Mouse (Mus musculus): Measurements from ENCODE around the gene Mmp25. TPM values are rescaled to one million over a fixed set of nuclear protein-coding genes. Genes with fewer than 3 reads are reported as not detected.

Gene Mmp25
- polyA plus RNA-seq, 1 experiment from 2014 or later: 0.14 TPM

DNA sequence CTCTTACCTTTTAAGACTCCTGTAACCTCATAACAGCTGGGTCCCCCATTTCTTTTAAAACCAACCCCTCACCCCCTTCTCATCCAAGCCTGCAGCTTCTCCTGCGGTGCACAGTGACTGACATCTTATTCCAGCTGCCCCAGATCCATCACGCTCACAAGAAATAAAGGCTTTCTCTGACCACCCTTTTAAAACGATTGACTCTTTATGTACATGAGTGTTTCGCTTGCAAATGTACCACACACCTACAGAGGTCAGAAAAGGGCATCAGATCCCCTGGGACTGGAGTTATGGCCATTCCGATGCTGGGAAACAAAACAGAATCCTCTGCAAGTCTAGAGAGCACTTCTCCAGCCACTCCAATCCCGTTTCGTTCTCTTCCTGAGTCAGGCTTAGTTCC is 17.3 kb downstream of the Mmp25 start:
- ATAC-seq (ENCODE audit: low read depth) (no peak), DNase-seq (no peak)
- Histone ChIP-seq H3K4me1 (replicated peaks) (peaks cover 3% of the 10 kb centered on the region; the same call in 1 of the 2 replicates), H3K27me3 (no peaks in the 10 kb centered on the region), H3K9ac (no peak overlapping the region), H3K4me2 (no peak overlapping the region), H3K4me3 (replicated peaks) (no peak overlapping the region), H3K9me3 (replicated peaks) (no peaks in the 10 kb centered on the region), H3K36me3 (no peaks in the 10 kb centered on the region), H3K27ac (no peak overlapping the region)
- 42% methylated on average over 7 of the region's 7 CpGs for WGBS (ENCODE audit: insufficient replicate concordance)

DNA sequence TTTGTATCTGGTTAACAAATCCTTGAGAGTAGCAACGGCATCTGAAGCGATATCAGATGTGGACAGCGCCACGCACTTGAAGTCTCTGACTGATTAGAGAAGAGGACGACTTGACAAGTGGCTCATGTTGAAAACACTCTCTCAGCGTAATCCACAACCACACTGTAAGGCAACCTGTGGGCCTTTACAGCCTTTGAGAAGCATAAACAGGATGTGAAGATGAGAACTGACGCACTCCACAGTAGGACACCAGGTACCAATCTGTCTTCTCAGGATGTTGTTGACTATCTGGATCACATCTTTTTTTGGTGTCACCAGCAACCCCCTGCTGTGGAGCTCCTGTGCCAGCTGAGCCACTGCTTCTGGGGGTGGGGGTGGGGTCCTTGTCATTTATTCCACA is 24.7 kb downstream of the Mmp25 start:
- 49% methylated on average over 7 of the region's 7 CpGs for WGBS (ENCODE audit: insufficient replicate concordance)
- ATAC-seq (ENCODE audit: low read depth) (no peak), DNase-seq (no peak)
- Histone ChIP-seq H3K9me3 (replicated peaks) (no peaks in the 10 kb centered on the region), H3K36me3 (no peaks in the 10 kb centered on the region), H3K27ac (no peak overlapping the region), H3K27me3 (0 out of 2 replicates have a peak, but pooled peaks cover 11% of the 10 kb centered on the region), H3K4me2 (no peak overlapping the region), H3K4me1 (replicated peaks) (no peaks in the 10 kb centered on the region), H3K9ac (no peak overlapping the region), H3K4me3 (replicated peaks) (no peak overlapping the region)

DNA sequence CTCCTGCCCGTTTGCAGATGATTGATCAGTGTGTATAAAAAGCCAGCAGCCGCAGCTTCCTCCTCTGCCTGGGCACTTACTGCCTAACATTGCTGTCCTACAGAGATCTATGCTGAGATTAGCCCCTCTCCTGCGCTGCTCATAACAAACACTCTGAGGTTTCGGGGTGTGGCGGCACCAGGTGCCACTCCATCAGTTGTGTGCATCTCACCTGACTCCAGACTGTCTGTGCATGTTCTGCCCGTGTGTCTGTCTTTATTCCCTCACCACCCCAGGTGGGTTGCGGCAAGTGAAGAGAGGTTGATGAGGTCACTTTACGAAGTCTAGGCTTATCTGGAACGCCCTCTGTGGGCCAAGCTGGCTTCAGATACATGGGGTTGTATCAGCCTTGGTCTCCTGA is 28.0 kb downstream of the Mmp25 start:
- H3K27ac ChIP-seq: no peak overlapping the region
- no peak overlapping the region for H3K4me2 ChIP-seq
- no peak overlapping the region for H3K4me3 ChIP-seq (replicated peaks)
- H3K27me3 ChIP-seq: 0 out of 2 replicates have a peak, but pooled peaks cover 11% of the 10 kb centered on the region
- DNase-seq: no peak
- H3K36me3 ChIP-seq: no peaks in the 10 kb centered on the region
- ATAC-seq (ENCODE audit: low read depth): no peak
- 21% methylated on average over 9 of the region's 9 CpGs for WGBS (ENCODE audit: insufficient replicate concordance)
- no peaks in the 10 kb centered on the region for H3K9me3 ChIP-seq (replicated peaks)
- H3K9ac ChIP-seq: no peak overlapping the region
- H3K4me1 ChIP-seq (replicated peaks): no peaks in the 10 kb centered on the region

DNA sequence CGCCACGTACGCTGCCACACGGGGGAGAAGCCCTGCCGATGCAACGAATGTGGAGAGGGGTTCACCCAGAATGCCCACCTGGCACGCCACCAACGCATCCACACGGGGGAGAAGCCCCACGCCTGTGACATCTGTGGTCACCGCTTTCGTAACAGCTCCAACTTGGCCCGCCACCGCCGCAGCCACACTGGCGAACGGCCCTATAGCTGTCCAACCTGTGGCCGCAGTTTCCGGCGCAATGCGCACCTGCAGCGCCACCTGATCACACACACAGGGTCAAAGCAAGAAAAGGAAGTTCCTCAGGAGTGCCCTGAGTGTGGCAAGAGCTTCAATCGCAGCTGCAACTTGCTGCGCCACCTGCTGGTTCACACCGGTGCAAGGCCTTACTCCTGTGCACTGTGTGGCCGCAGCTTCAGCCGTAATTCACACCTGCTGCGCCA is 34.7 kb downstream of the Mmp25 start:
- H3K4me2 ChIP-seq: no peak overlapping the region
- H3K9me3 ChIP-seq (replicated peaks): no peaks in the 10 kb centered on the region
- no peak overlapping the region for H3K4me3 ChIP-seq (replicated peaks)
- WGBS (ENCODE audit: insufficient replicate concordance): 72% methylated on average over 28 of the region's 28 CpGs
- no peak for DNase-seq
- H3K27me3 ChIP-seq: no peaks in the 10 kb centered on the region
- H3K36me3 ChIP-seq: no peaks in the 10 kb centered on the region
- H3K27ac ChIP-seq: no peak overlapping the region
- no peak overlapping the region for H3K9ac ChIP-seq
- no peak; the same call in 1 of the 2 replicates for ATAC-seq (ENCODE audit: low read depth)
- no peaks in the 10 kb centered on the region for H3K4me1 ChIP-seq (replicated peaks)

DNA sequence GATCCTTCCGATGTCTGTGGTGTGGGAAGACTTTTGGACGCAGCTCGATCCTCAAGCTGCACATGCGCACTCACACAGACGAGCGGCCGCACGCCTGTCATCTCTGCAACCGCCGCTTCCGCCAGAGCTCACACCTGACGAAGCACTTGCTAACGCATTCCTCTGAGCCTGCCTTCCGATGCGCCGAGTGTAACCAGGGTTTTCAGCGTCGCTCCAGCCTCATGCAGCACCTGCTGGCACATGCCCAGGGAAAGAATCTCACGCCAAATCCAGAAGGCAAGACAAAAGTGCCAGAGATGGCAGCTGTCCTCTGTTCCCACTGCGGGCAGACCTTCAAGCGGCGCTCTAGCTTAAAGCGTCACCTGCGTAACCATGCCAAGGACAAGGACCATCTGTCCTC is 35.5 kb downstream of the Mmp25 start:
- Histone ChIP-seq H3K27me3 (no peaks in the 10 kb centered on the region), H3K4me1 (replicated peaks) (no peaks in the 10 kb centered on the region), H3K9ac (no peak overlapping the region), H3K4me2 (no peak overlapping the region), H3K4me3 (replicated peaks) (no peak overlapping the region), H3K36me3 (no peaks in the 10 kb centered on the region), H3K27ac (no peak overlapping the region), H3K9me3 (replicated peaks) (no peaks in the 10 kb centered on the region)
- ATAC-seq (ENCODE audit: low read depth) (no peak), DNase-seq (no peak)
- WGBS (ENCODE audit: insufficient replicate concordance): 84% methylated on average over 24 of the region's 24 CpGs

DNA sequence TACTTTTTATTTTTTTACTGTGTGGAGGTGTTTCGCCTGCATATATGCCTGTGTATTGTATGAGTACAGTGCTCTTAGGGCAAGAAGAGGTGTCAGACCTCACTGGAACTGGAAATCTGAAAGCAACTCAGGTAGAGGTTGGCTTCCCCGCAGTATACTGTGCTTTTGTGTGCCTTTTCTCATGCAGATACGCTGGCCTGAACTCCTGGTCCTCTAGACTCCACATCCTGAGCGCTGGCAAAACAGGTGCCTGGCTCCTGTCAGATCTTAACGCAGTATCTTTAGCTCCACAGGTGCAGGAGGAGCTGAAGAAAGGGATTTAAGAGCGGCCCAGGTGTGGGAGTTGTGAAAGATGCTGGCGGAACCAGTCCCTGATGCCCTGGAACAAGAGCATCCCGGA is 39.9 kb downstream of the Mmp25 start:
- DNase-seq (no peak), ATAC-seq (ENCODE audit: low read depth) (no peak)
- H3K9me3 ChIP-seq (replicated peaks): no peaks in the 10 kb centered on the region
- 65% methylated on average over 8 of the region's 8 CpGs for WGBS (ENCODE audit: insufficient replicate concordance)
- H3K4me2 ChIP-seq: no peak overlapping the region
- no peak overlapping the region for H3K4me3 ChIP-seq (replicated peaks)
- H3K4me1 ChIP-seq (replicated peaks): peaks cover 2% of the 10 kb centered on the region
- H3K27me3 ChIP-seq: no peaks in the 10 kb centered on the region
- H3K36me3 ChIP-seq: no peaks in the 10 kb centered on the region
- no peak overlapping the region for H3K27ac ChIP-seq
- H3K9ac ChIP-seq: no peak overlapping the region

DNA sequence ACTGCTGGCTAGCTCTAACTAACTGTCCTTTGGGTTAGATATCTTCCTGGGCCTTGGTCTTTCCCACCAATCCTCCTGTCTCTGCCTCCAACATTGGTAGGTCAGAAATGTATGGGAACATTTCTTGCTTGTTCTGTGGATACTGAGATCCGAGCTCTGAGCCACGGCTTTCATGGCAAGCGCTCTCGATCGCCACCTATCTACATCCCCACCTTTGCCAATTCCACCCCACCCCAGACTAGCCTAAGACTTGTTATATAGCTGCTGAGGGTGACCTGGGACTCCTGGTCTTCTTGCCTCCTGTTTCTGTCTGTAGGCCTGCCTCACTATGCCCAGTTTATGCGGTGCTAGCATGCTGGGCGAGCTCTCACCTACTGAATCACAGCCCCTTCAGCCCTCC is 40.7 kb downstream of the Mmp25 start:
- WGBS (ENCODE audit: insufficient replicate concordance): 60% methylated on average over 7 of the region's 7 CpGs

DNA sequence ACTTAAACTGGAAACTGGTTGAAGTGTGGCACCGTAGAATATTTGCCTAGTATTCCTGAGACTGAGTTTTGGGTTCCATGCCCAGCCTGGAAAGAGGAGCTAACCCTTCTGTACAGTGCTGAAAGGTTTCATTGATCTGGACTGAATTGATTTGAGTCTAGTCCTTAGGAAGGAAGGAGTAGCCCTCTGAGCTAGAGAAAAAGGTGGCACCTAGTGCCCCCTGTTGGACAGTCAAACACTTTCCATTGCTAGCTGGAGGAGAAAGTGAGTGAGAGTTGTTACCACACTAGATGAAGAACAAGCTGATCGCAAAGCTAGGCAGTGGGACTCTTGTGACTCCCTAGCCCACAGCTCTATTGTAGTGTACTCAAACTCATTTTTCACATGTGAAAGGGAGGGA is 41.5 kb downstream of the Mmp25 start:
- Histone ChIP-seq H3K9ac (no peak overlapping the region), H3K4me3 (replicated peaks) (no peak overlapping the region), H3K27me3 (no peaks in the 10 kb centered on the region), H3K4me2 (no peak overlapping the region), H3K4me1 (replicated peaks) (peaks cover 18% of the 10 kb centered on the region), H3K36me3 (no peaks in the 10 kb centered on the region), H3K9me3 (replicated peaks) (no peaks in the 10 kb centered on the region), H3K27ac (no peak overlapping the region)
- DNase-seq (no peak), ATAC-seq (ENCODE audit: low read depth) (no peak)
- WGBS (ENCODE audit: insufficient replicate concordance): 41% methylated on average over 2 of the region's 2 CpGs

More for the DNA sequence above, 40.7 kb downstream of the Mmp25 start:
- no peak overlapping the region for H3K4me2 ChIP-seq
- no peak overlapping the region for H3K4me3 ChIP-seq (replicated peaks)
- no peak for DNase-seq
- H3K27me3 ChIP-seq: no peaks in the 10 kb centered on the region
- no peak for ATAC-seq (ENCODE audit: low read depth)
- H3K27ac ChIP-seq: no peak overlapping the region
- H3K9ac ChIP-seq: no peak overlapping the region
- no peaks in the 10 kb centered on the region for H3K36me3 ChIP-seq
- peaks cover 10% of the 10 kb centered on the region for H3K4me1 ChIP-seq (replicated peaks)
- H3K9me3 ChIP-seq (replicated peaks): no peaks in the 10 kb centered on the region

DNA sequence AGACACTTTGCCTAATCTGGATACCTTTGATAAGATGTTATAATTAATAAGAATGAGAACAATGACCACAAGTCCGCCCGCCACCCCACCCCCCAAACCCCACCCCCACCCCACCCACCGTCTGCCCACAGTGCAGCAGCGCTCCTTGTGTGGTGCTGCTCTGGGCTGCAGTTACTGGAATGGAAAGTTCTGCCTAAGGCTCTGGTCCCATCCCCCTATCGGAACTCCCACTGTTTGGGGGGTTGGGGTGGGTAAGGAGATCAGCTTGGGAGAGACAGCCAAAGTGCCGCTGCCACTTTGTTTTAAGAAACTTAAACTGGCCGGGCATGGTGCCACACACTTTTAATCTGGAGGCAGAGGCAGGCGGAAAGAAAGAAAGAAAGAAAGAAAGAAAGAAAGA is 42.0 kb downstream of the Mmp25 start:
- ATAC-seq (ENCODE audit: low read depth): no peak
- no peak overlapping the region for H3K4me2 ChIP-seq
- peaks cover 22% of the 10 kb centered on the region for H3K4me1 ChIP-seq (replicated peaks)
- H3K27me3 ChIP-seq: no peaks in the 10 kb centered on the region
- H3K9me3 ChIP-seq (replicated peaks): no peaks in the 10 kb centered on the region
- no peak for DNase-seq
- no peaks in the 10 kb centered on the region for H3K36me3 ChIP-seq
- H3K9ac ChIP-seq: no peak overlapping the region
- H3K27ac ChIP-seq: no peak overlapping the region
- H3K4me3 ChIP-seq (replicated peaks): no peak overlapping the region
- WGBS (ENCODE audit: insufficient replicate concordance): 26% methylated on average over 8 of the region's 8 CpGs

DNA sequence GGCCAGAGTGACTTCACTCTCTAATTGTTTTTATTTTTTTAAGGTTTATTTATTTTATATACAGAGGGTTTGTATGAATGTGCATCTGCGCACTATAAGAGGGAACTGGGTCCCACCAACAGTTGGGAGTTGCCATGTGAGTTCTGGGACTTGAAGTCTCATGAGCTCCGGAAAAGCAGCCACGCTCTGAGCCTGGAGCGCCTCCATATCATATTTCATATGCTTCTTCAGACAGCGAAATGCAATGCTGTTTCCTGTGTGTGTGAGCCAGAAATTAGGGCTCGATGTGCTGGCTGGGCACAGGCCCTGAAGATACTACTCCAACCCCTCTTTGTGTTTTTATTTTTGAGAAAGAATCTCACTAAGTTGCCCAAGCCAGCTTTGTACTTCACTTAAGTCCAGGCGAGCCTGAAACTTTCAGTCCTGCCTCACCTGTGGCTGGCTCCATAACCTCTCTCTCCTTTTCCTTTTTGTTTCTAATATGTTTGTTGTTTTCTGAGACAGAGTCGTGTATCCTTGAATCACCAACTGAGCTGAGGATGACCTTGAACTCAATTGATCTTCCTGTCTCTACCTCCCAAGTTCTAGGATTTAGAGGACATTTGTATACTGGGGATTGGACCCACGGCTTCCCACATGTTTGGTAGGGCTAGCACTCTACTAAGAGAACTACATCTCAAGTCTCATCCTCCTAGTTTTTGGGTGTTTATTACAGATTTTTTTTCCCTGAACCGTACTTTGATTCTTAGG is 43.1 kb downstream of the Mmp25 start:
- H3K36me3 ChIP-seq: no peaks in the 10 kb centered on the region
- peaks cover 22% of the 10 kb centered on the region for H3K4me1 ChIP-seq (replicated peaks)
- no peak for ATAC-seq (ENCODE audit: low read depth)
- no peak for DNase-seq
- no peaks in the 10 kb centered on the region for H3K9me3 ChIP-seq (replicated peaks)
- H3K27ac ChIP-seq: no peak overlapping the region
- WGBS (ENCODE audit: insufficient replicate concordance): 54% methylated on average over 10 of the region's 10 CpGs
- H3K27me3 ChIP-seq: no peaks in the 10 kb centered on the region
- H3K4me3 ChIP-seq (replicated peaks): no peak overlapping the region
- H3K4me2 ChIP-seq: no peak overlapping the region
- no peak overlapping the region for H3K9ac ChIP-seq

DNA sequence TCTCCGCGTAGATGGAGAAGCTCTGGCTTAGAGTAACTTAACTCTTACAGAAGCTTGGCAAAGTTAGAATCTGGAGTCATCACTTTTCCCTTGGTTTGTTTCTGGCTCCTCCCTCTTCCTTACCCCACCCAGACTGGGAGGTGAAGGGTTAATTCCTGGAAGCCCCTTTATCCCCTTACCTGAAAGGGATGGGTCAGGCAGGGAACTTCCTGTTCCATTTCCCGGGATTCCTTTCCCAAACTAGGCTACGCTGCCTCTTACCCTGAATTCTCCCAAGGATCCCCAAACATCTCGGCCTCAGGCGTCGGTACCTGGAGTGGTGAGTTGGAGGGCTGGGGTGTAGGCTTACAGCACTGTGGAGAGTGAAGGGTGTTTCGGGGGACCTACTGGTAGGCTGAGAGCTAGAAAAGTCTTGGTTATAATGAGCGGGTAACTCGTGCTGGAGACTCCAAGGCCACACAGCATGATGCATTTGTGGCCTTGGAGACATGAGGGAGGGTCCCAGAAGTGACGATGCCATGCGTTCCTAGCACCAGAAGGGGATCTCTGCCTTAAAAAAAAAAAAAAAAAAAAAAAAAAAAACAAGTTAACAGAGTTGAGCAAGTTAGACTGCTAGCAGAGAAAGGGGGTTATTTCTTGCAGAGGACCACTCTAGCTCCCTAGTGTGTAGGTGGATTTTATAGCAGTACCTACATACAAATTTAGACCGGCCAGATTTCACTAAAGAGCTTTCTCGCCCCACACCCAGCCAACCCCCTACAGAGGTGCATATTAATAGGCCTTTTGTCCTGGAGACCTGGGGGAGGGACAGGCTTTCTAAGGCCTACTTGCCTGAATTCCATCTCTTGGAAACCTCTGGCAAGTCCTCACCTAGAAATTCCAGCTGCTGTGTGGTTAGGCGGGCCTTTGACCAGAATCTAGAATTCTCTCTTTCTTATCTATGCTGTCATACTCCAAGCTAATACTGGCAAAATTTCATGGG is 44.1 kb downstream of the Mmp25 start, which contains the start of gene Zscan10:
Zscan10 (plus strand) TSS at position 216 of the 982 bp plus-strand sequence.
- H3K27ac ChIP-seq: no peak within 1 kb of the TSS; the same call in 1 of the 2 replicates
- ATAC-seq (ENCODE audit: low read depth): no peak
- peak within 1 kb of the TSS; percentile 58 for H3K4me3 ChIP-seq (replicated peaks)

More for the DNA sequence above, 44.1 kb downstream of the Mmp25 start, which contains the start of gene Zscan10:
- WGBS (ENCODE audit: insufficient replicate concordance): 69% methylated on average over 15 of the region's 15 CpGs
- H3K4me2 ChIP-seq: peak within 1 kb of the TSS; percentile 73
- no peaks in the 10 kb centered on the region for H3K27me3 ChIP-seq
- H3K9me3 ChIP-seq (replicated peaks): no peaks in the 10 kb centered on the region
- peaks cover 22% of the 10 kb centered on the region for H3K4me1 ChIP-seq (replicated peaks)
- peak within 1 kb of the TSS; percentile 66 for H3K9ac ChIP-seq
- no peaks in the 10 kb centered on the region for H3K36me3 ChIP-seq
- DNase-seq: no peak

Measured in liver, embryonic 13.5 days (tissue).